Mouse (Mus musculus) kidney, adult 9 months (tissue): ENCODE results near the gene Teddm1a.

Experiments used
- DNase-seq: peaks from one replicate; pipeline ENCODE4 v3.0.0; 2022

The Teddm1a gene

GRCm38 (mm10) chr1:153905884-153906283, 14.3 kb downstream of the Teddm1a start:
- DNase-seq = no peak

DNA sequence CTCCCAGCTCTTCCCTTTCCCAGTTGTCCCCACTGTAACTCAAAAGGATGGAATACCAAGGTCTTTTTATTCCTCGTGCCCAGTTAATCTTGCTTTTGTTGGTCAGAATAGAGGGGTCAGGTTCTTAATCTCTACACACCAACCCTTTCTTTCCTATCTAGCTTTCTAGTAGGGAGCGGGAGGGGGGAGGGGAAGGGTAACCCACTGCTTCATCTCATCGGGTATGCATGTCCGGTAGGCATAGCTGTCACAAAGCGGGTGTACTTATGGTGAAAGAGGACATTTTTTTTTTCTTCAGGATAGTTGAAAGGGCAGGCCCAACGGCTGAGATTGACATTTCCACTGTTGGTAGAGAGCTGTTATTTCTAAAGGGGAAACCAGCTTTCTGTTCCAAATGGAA, 16.7 kb downstream of the Teddm1a start:
- no peak for DNase-seq

DNA sequence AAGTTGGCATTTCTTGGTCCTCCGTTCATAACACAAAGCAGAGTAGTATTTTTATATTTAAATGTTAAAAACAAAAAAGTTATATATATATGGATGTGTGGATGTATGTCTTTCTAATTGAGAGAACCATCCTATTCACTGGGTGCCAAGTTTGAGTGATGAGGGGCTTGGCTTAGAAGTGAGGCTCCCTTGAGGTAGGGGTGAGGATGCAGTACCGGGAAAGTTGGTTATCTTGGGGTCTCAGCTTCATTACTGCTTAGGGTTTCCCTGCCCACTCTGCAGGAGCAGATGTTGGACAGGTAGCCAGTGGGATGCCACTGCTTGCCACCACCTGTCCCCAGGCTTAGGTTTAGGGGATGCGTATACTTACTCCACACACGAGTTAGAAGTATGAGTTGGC, 17.2 kb downstream of the Teddm1a start:
- no peak for DNase-seq

DNA sequence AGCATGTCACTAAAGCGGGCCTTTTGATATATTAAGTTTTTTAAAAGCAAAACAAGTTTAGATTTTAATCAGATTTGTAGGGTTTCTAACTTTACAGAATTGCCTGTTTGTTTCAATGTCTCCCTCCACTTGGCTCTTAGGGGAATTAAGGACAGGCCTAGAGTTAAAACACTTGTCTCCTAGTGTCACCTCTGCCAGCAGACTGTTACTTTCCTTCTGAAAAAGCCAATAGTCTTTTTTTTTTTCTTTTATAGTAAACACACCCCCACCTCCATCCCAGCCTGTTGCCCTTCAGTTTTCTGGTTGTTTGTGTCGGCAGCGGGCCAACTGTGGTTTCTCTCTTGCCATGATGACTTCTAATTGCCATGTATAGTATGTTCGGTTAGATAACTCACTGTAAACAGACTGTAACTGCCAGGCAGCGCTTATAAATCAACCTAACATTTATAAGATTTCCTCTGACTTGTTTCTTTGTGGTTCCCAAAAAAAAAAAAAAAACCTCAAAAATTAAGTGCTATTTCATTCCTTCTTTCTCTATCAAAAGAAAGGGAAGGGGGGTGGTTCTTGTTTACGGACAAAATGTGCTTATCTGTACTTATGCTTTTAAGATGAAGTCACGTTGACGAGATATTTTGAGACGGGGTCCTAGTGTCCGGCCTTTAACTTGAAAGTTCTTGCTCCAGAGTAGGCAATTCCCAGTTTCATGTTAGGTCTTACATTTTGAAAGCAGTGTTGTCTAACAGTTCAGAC, 17.8 kb downstream of the Teddm1a start:
- no peak for DNase-seq

DNA sequence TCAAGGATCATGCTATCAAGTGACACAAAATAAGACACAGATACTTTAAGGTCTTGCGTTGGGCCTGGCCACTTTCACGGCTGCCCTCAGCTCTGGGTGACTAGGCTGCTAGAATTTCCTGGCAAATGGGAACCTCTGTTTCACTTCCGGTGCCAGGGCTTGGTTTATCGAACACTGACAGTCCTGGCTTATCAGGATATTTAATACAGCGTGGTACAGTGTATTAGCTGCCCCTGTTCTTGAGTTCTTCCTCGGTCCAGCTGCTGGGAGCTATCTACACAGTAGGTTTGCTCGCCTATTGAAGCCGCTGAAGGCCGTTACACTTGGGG, 18.4 kb downstream of the Teddm1a start:
- DNase-seq = no peak

GRCm38 (mm10) chr1:153910423-153910822, 18.9 kb downstream of the Teddm1a start:
- DNase-seq = peak; percentile 48

- peak; percentile 76 for DNase-seq
These were observed 19.8 kb downstream of the Teddm1a start for GRCm38 (mm10) chr1:153911276-153911795.

- DNase-seq = no peak
These were observed 22.3 kb downstream of the Teddm1a start for GRCm38 (mm10) chr1:153913869-153914268.

GRCm38 (mm10) chr1:153918521-153919206, 27.1 kb downstream of the Teddm1a start:
- peak; percentile 89 for DNase-seq

GRCm38 (mm10) chr1:153921642-153922041, 30.1 kb downstream of the Teddm1a start:
- DNase-seq = no peak

DNA sequence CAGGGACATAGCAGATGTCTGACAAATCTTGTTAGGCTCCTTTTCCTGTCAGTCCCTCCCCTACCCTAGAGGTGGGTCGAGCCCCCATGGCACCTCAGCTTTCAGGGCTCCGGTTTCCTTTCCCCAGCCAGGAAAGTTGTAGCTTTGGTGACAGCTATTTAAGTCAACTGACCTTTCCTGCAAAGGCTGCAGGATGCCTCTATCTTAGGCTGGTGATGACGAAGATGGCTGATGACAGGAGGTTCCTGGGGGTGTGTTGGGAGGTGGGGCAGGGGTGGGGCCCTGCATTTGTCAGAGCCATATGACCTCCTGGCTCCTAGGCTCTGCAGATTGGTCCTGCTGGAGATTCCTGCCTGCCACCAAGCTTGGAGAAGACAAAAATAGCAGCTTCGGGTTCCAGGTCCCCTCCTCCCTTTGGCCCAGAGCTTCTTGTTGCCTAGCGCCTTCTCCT, 31.1 kb downstream of the Teddm1a start:
- no peak for DNase-seq

DNA sequence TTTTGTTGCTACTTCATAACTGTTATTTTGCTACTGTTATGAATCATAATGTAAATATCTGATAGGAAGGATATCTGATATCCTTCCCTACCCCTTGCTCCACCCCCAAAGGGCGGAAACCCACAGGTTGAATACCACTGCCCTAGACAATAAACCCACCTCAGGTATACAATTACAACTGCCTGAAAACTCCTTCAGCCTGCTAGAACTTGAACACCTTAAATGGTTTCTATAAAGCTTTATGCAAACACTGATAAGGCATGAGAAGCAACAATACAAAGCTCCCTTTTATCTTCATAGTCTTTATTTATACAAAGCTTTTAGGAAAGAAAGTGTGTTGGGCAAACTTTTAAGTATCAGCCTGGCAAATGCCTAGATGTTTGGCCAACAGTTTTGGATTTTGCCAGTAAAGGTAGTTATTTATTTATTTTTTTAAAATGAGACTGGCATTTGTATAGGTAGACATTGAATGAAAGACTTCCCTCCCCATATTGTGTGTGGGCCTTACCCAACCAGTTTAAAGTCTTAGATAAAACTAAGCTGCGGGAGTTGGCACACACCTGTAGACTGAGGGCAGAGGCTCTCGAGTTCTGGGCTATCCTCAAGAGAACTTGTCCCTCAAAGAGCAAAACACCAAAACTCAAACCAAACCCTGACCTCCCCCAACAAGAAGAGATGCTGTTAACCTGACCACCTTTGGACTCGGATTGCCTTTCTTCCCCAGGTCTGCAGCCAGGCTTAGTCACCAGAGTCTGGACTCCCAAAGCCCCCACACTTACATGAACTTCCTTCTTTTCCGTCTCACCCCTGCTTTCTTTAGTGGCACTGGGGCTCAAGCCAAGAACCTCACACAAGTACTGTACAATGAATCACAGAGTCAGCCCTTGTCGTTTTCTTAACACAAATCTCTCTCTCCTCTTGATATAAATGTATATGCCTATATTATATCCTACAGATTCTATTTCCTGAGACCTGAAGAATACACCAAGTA, 33.1 kb downstream of the Teddm1a start:
- no peak for DNase-seq

- DNase-seq = no peak
These were observed 38.9 kb downstream of the Teddm1a start for GRCm38 (mm10) chr1:153930431-153930830.

- no peak for DNase-seq
These were observed 42.2 kb downstream of the Teddm1a start for GRCm38 (mm10) chr1:153933772-153934171.

GRCm38 (mm10) chr1:153935844-153936380, 44.4 kb downstream of the Teddm1a start:
- DNase-seq = no peak

DNA sequence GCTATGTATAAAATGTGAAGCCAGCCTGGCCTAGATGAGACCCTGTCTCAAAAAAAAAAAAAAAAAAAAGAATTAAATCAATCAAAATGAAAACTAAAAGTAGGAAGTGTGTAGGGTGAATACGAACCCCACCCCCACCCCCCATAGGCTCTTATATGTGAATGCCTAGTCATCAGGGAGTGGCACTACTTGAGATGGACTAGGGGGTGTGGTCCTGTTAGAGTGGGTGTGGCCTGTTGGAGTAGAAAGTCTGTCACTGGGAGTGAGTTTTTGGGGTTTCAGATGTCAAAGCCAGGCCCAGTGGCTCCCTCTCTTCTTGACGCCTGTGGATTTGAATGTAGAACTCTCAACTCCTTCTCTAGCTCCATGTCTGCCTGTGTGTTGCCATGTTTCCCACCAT, 45.5 kb downstream of the Teddm1a start:
- no peak for DNase-seq

DNA sequence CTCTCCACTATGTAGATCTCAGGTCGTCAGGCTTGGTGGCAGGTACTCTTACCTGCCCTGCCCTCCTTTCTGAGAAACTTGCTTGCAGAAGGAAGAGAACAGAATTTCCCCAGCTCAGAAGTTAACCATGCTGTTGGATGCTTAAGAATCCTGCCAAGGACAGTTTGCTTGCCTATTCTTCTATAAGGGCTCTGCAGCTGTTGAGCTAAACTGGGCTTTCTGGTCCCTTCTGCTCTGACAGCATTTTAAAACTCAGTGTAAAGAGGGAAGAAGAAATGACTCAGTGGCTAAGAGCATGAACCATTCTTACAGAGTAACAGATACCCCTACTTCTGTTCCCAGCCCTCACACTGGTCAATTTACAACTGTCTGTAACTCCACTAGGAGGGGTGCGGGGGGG, 49.4 kb downstream of the Teddm1a start:
- no peak for DNase-seq
